Mouse (Mus musculus) MEL (cell line): ENCODE data around the gene Plp1.

Experiments
- CTCF ChIP-seq, 3 experiments: IDR thresholded peaks in 2 of 3; conservative IDR thresholded peaks in 1 of 3; 2 replicates each; pipeline ENCODE4 v1.5.1; 2011 to 2012; ENCODE audit warnings: low read length in 3 of 3, low read depth in 2 of 3, mild to moderate bottlenecking in 2 of 3, improper control_type of control experiment in 1 of 3, inconsistent platforms in 1 of 3, mixed read lengths in 1 of 3, moderate library complexity in 1 of 3; ENCODE audit not compliant: control insufficient read depth in 1 of 3, insufficient read depth in 1 of 3, poor library complexity in 1 of 3, severe bottlenecking in 1 of 3
- EP300 ChIP-seq, 2 experiments: IDR thresholded peaks; 2 replicates each; pipeline ENCODE4 v1.6.1; 2011; ENCODE audit warnings: improper control_type of control experiment in 2 of 2, low read length in 2 of 2, low read depth in 1 of 2, mild to moderate bottlenecking in 1 of 2
- KAT2A ChIP-seq: conservative IDR thresholded peaks from 2 replicates; pipeline ENCODE4 v1.6.1; 2012; ENCODE audit warnings: low read depth, low read length, improper control_type of control experiment, inconsistent platforms
- MAX ChIP-seq: IDR thresholded peaks from 2 replicates; pipeline ENCODE4 v1.6.1; 2011; ENCODE audit warnings: low read length, improper control_type of control experiment
- NELFE ChIP-seq: IDR thresholded peaks from 2 replicates; pipeline ENCODE4 v1.6.1; 2011; ENCODE audit warnings: low read depth, low read length, improper control_type of control experiment
- POLR2A ChIP-seq, 2 experiments: IDR thresholded peaks; 2 replicates each; pipeline ENCODE4 v1.6.1; 2011 to 2012; ENCODE audit warnings: low read length in 2 of 2, mild to moderate bottlenecking in 2 of 2, control low read depth in 1 of 2, improper control_type of control experiment in 1 of 2, low read depth in 1 of 2, moderate library complexity in 1 of 2; ENCODE audit not compliant: control insufficient read depth in 1 of 2, insufficient read depth in 1 of 2, poor library complexity in 1 of 2
- SMC3 ChIP-seq: IDR thresholded peaks from 2 replicates; pipeline ENCODE4 v1.6.1; 2011; ENCODE audit warnings: low read depth, low read length, improper control_type of control experiment
- TAL1 ChIP-seq: IDR thresholded peaks from 2 replicates; pipeline ENCODE4 v1.6.1; 2012; ENCODE audit warnings: mild to moderate bottlenecking, inconsistent platforms, low read length, moderate library complexity, mixed read lengths
- ZMIZ1 ChIP-seq: IDR thresholded peaks from 2 replicates; pipeline ENCODE4 v1.6.1; 2012; ENCODE audit warnings: low read depth, mild to moderate bottlenecking, inconsistent platforms, low read length, improper control_type of control experiment, moderate library complexity
- ZNF384 ChIP-seq: IDR thresholded peaks from 2 replicates; pipeline ENCODE4 v1.6.1; 2012; ENCODE audit warnings: low read depth, mild to moderate bottlenecking, inconsistent platforms, low read length, improper control_type of control experiment

DNA sequence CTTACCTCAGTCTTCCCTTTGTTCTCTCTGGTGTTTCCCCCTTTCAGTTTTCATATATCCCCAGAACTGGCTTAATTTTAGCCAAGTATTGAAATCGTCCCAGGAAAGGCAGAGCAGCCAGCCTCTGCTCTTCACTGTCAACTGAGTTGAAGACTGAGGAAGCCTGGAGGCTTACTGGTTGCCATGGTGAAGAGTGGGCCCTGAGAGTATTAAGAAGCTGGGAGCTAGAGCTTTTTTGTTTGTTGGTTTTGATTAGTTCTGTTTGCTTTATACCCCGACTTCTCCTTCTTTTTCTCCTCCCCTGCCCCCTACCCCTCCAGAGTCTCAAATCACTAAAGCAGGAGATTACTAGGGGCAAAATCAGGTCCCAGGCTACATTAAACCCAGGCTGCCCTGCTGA lies 25.2 kb upstream of the Plp1 start:
- no peak for TF ChIP-seq KAT2A
- no peak for TF ChIP-seq ZNF384
- TF ChIP-seq CTCF (IDR thresholded peaks at IDR 0.05 in 2 of 3, conservative IDR thresholded peaks at IDR 0.05 in 1 of 3; ENCODE audit: control insufficient read depth in 1 of 3, insufficient read depth in 1 of 3, low read depth in 2 of 3, low read length in 3 of 3, poor library complexity in 1 of 3, severe bottlenecking in 1 of 3): no peak
- TF ChIP-seq NELFE: no peak
- no peak for TF ChIP-seq MAX
- TF ChIP-seq TAL1: no peak
- TF ChIP-seq SMC3: no peak
- no peak for TF ChIP-seq POLR2A (IDR thresholded peaks at IDR 0.05; ENCODE audit: control insufficient read depth in 1 of 2, insufficient read depth in 1 of 2, low read depth in 1 of 2, low read length in 2 of 2, poor library complexity in 1 of 2)
- no peak for TF ChIP-seq EP300 (IDR thresholded peaks at IDR 0.05; ENCODE audit: low read depth in 1 of 2, low read length in 2 of 2)
- no peak for TF ChIP-seq ZMIZ1
